Mouse (Mus musculus): ENCODE measurements at regions not wholly inside any gene's neighbourhood (a gene's known extent, or its start where the extent isn't known, plus 50 kb on each side); places are given as distances from the start of the nearest gene placed in this dataset.

GRCm38 (mm10) chr1:76664381-76664780, 850.5 kb downstream of the Epha4 start:
- Histone ChIP-seq H3K4me3 (ENCODE audit: low read length) (no peak overlapping the region), H3K9me3 (replicated peaks; ENCODE audit: control insufficient read depth, low read length) (no peaks in the 10 kb centered on the region), H3K4me1 (ENCODE audit: control insufficient read depth, insufficient read depth, low read length) (no peaks in the 10 kb centered on the region), H3K27ac (ENCODE audit: low read length) (no peak overlapping the region), H3K36me3 (ENCODE audit: control insufficient read depth, insufficient read depth) (no peaks in the 10 kb centered on the region), H3K27me3 (ENCODE audit: control insufficient read depth, insufficient read depth, low read length) (no peaks in the 10 kb centered on the region), H3K9ac (ENCODE audit: low read length) (no peak overlapping the region), H3K4me2 (ENCODE audit: low read depth, low read length) (no peak overlapping the region)
- ATAC-seq (replicated peaks; ENCODE audit: extremely low read depth, insufficient read depth, low FRiP score), result no peak
- WGBS, result 77% methylated on average over 4 of the region's 4 CpGs

- Histone ChIP-seq H3K9ac (ENCODE audit: low read length) (no peak overlapping the region), H3K4me1 (ENCODE audit: control insufficient read depth, insufficient read depth, low read length) (peaks cover 2% of the 10 kb centered on the region; the same call in 1 of the 2 replicates), H3K4me2 (ENCODE audit: low read depth, low read length) (no peak overlapping the region), H3K4me3 (ENCODE audit: low read length) (no peak overlapping the region), H3K36me3 (ENCODE audit: control insufficient read depth, insufficient read depth) (no peaks in the 10 kb centered on the region), H3K9me3 (replicated peaks; ENCODE audit: control insufficient read depth, low read length) (no peaks in the 10 kb centered on the region; the same call in 1 of the 2 replicates), H3K27ac (ENCODE audit: low read length) (no peak overlapping the region), H3K27me3 (ENCODE audit: control insufficient read depth, insufficient read depth, low read length) (no peaks in the 10 kb centered on the region)
- 39% methylated on average over 6 of the region's 6 CpGs for WGBS
- no peak for ATAC-seq (replicated peaks; ENCODE audit: extremely low read depth, insufficient read depth, low FRiP score)
Observed at GRCm38 (mm10) chr1:76676836-76677235, 838.1 kb downstream of the Epha4 start.

- H3K27ac ChIP-seq (ENCODE audit: low read length), result no peak overlapping the region
- H3K9ac ChIP-seq (ENCODE audit: low read length), result no peak overlapping the region
- H3K4me3 ChIP-seq (ENCODE audit: low read length), result no peak overlapping the region
- no peaks in the 10 kb centered on the region for H3K9me3 ChIP-seq (replicated peaks; ENCODE audit: control insufficient read depth, low read length)
- H3K4me2 ChIP-seq (ENCODE audit: low read depth, low read length), result no peak overlapping the region
- H3K36me3 ChIP-seq (ENCODE audit: control insufficient read depth, insufficient read depth), result no peaks in the 10 kb centered on the region
- no peak for ATAC-seq (replicated peaks; ENCODE audit: extremely low read depth, insufficient read depth, low FRiP score)
- no peaks in the 10 kb centered on the region for H3K27me3 ChIP-seq (ENCODE audit: control insufficient read depth, insufficient read depth, low read length)
- H3K4me1 ChIP-seq (ENCODE audit: control insufficient read depth, insufficient read depth, low read length), result no peaks in the 10 kb centered on the region
- WGBS, result 72% methylated on average over 2 of the region's 2 CpGs
Observed at GRCm38 (mm10) chr1:76705556-76705955, 809.3 kb downstream of the Epha4 start.

GRCm38 (mm10) chr1:76717639-76718292, 797.1 kb downstream of the Epha4 start:
- ATAC-seq (replicated peaks; ENCODE audit: extremely low read depth, insufficient read depth, low FRiP score), result no peak
- no peak overlapping the region for H3K4me2 ChIP-seq (ENCODE audit: low read depth, low read length)

GRCm38 (mm10) chr1:76724453-76724852, 790.4 kb downstream of the Epha4 start:
- ATAC-seq (replicated peaks; ENCODE audit: extremely low read depth, insufficient read depth, low FRiP score), result no peak
- Histone ChIP-seq H3K4me3 (ENCODE audit: low read length) (no peak overlapping the region), H3K9me3 (replicated peaks; ENCODE audit: control insufficient read depth, low read length) (no peaks in the 10 kb centered on the region), H3K4me2 (ENCODE audit: low read depth, low read length) (no peak overlapping the region), H3K36me3 (ENCODE audit: control insufficient read depth, insufficient read depth) (no peaks in the 10 kb centered on the region), H3K27ac (ENCODE audit: low read length) (no peak overlapping the region), H3K27me3 (ENCODE audit: control insufficient read depth, insufficient read depth, low read length) (no peaks in the 10 kb centered on the region), H3K9ac (ENCODE audit: low read length) (no peak overlapping the region), H3K4me1 (ENCODE audit: control insufficient read depth, insufficient read depth, low read length) (no peaks in the 10 kb centered on the region)
- 71% methylated on average over 3 of the region's 3 CpGs for WGBS

More at GRCm38 (mm10) chr1:76717639-76718292, 797.1 kb downstream of the Epha4 start:
- no peaks in the 10 kb centered on the region for H3K9me3 ChIP-seq (replicated peaks; ENCODE audit: control insufficient read depth, low read length)
- no peak overlapping the region for H3K4me3 ChIP-seq (ENCODE audit: low read length)
- no peaks in the 10 kb centered on the region for H3K36me3 ChIP-seq (ENCODE audit: control insufficient read depth, insufficient read depth)
- H3K9ac ChIP-seq (ENCODE audit: low read length), result no peak overlapping the region
- 79% methylated on average over 11 of the region's 11 CpGs for WGBS
- no peaks in the 10 kb centered on the region for H3K27me3 ChIP-seq (ENCODE audit: control insufficient read depth, insufficient read depth, low read length)
- no peaks in the 10 kb centered on the region for H3K4me1 ChIP-seq (ENCODE audit: control insufficient read depth, insufficient read depth, low read length)
- no peak overlapping the region for H3K27ac ChIP-seq (ENCODE audit: low read length)

- H3K9me3 ChIP-seq (replicated peaks; ENCODE audit: control insufficient read depth, low read length), result no peaks in the 10 kb centered on the region
- no peak for ATAC-seq (replicated peaks; ENCODE audit: extremely low read depth, insufficient read depth, low FRiP score)
- no peak overlapping the region for H3K4me3 ChIP-seq (ENCODE audit: low read length)
- no peak overlapping the region for H3K4me2 ChIP-seq (ENCODE audit: low read depth, low read length)
- H3K27me3 ChIP-seq (ENCODE audit: control insufficient read depth, insufficient read depth, low read length), result no peaks in the 10 kb centered on the region
- no peak overlapping the region for H3K9ac ChIP-seq (ENCODE audit: low read length)
- H3K36me3 ChIP-seq (ENCODE audit: control insufficient read depth, insufficient read depth), result no peaks in the 10 kb centered on the region
- WGBS, result 81% methylated on average over 1 of the region's 1 CpGs
- H3K4me1 ChIP-seq (ENCODE audit: control insufficient read depth, insufficient read depth, low read length), result no peaks in the 10 kb centered on the region
- H3K27ac ChIP-seq (ENCODE audit: low read length), result no peak overlapping the region
Observed at GRCm38 (mm10) chr1:76737003-76737402, 777.9 kb downstream of the Epha4 start.

GRCm38 (mm10) chr1:76737663-76738062, 777.2 kb downstream of the Epha4 start:
- H3K4me1 ChIP-seq (ENCODE audit: control insufficient read depth, insufficient read depth, low read length), result no peaks in the 10 kb centered on the region
- H3K27me3 ChIP-seq (ENCODE audit: control insufficient read depth, insufficient read depth, low read length), result no peaks in the 10 kb centered on the region
- no peaks in the 10 kb centered on the region for H3K9me3 ChIP-seq (replicated peaks; ENCODE audit: control insufficient read depth, low read length)
- no peak overlapping the region for H3K27ac ChIP-seq (ENCODE audit: low read length)
- H3K36me3 ChIP-seq (ENCODE audit: control insufficient read depth, insufficient read depth), result no peaks in the 10 kb centered on the region
- 85% methylated on average over 2 of the region's 2 CpGs for WGBS
- H3K9ac ChIP-seq (ENCODE audit: low read length), result no peak overlapping the region
- no peak overlapping the region for H3K4me3 ChIP-seq (ENCODE audit: low read length)
- ATAC-seq (replicated peaks; ENCODE audit: extremely low read depth, insufficient read depth, low FRiP score), result no peak
- no peak overlapping the region for H3K4me2 ChIP-seq (ENCODE audit: low read depth, low read length)

GRCm38 (mm10) chr1:76772694-76773093, 742.2 kb downstream of the Epha4 start:
- H3K4me3 ChIP-seq (ENCODE audit: low read length), result no peak overlapping the region
- 84% methylated on average over 2 of the region's 2 CpGs for WGBS
- no peaks in the 10 kb centered on the region for H3K4me1 ChIP-seq (ENCODE audit: control insufficient read depth, insufficient read depth, low read length)
- no peaks in the 10 kb centered on the region for H3K36me3 ChIP-seq (ENCODE audit: control insufficient read depth, insufficient read depth)
- no peak overlapping the region for H3K4me2 ChIP-seq (ENCODE audit: low read depth, low read length)
- no peak overlapping the region for H3K27ac ChIP-seq (ENCODE audit: low read length)
- no peaks in the 10 kb centered on the region for H3K9me3 ChIP-seq (replicated peaks; ENCODE audit: control insufficient read depth, low read length)
- H3K9ac ChIP-seq (ENCODE audit: low read length), result no peak overlapping the region
- no peak for ATAC-seq (replicated peaks; ENCODE audit: extremely low read depth, insufficient read depth, low FRiP score)
- no peaks in the 10 kb centered on the region for H3K27me3 ChIP-seq (ENCODE audit: control insufficient read depth, insufficient read depth, low read length)

GRCm38 (mm10) chr1:76786871-76787270, 728.0 kb downstream of the Epha4 start:
- no peaks in the 10 kb centered on the region for H3K9me3 ChIP-seq (replicated peaks; ENCODE audit: control insufficient read depth, low read length)
- no peaks in the 10 kb centered on the region for H3K36me3 ChIP-seq (ENCODE audit: control insufficient read depth, insufficient read depth)
- no peaks in the 10 kb centered on the region for H3K27me3 ChIP-seq (ENCODE audit: control insufficient read depth, insufficient read depth, low read length)
- no peak overlapping the region for H3K4me3 ChIP-seq (ENCODE audit: low read length)
- 91% methylated on average over 2 of the region's 2 CpGs for WGBS
- no peak overlapping the region for H3K4me2 ChIP-seq (ENCODE audit: low read depth, low read length)
- H3K9ac ChIP-seq (ENCODE audit: low read length), result no peak overlapping the region
- no peak for ATAC-seq (replicated peaks; ENCODE audit: extremely low read depth, insufficient read depth, low FRiP score)
- H3K4me1 ChIP-seq (ENCODE audit: control insufficient read depth, insufficient read depth, low read length), result no peaks in the 10 kb centered on the region
- no peak overlapping the region for H3K27ac ChIP-seq (ENCODE audit: low read length)
